In genomic region chr5:64422787-64423587, GRCm38 (mm10) we compare ENCODE assay signal across 11 mouse cellular contexts.
DNase-seq lines count a peak whose midpoint lies in the region; ATAC-seq lines count a peak whose summit lies in the region.
"Had no signal": no experiment of that assay in that cellular context is flagged by ENCODE, and none has a peak within 500 bp of the region (broad histone marks: within the 10 kb centered on the region; RNA-seq: fewer than 3 reads in every experiment).

No protein-coding gene starts in this region.

- H3K9me3 ChIP-seq in embryonic facial prominence, embryonic 11.5 days (replicated peaks; ENCODE audit: control insufficient read depth, low read length) = no peaks in the 10 kb centered on the region
- peaks cover 7% of the 10 kb centered on the region; the same call in 1 of the 2 replicates for H3K9me3 ChIP-seq in hindbrain, embryonic 10.5 days
- H3K9me3 ChIP-seq in kidney, embryonic 16.5 days (ENCODE audit: low read length) = peaks cover 8% of the 10 kb centered on the region
- H3K9me3 ChIP-seq in neural tube, embryonic 11.5 days (ENCODE audit: control insufficient read depth, low read length) = no peaks in the 10 kb centered on the region
- H3K9me3 ChIP-seq: liver, embryonic 13.5 days had no signal

- no peak overlapping the region for H3K4me2 ChIP-seq in embryonic facial prominence, embryonic 11.5 days (ENCODE audit: low read depth, low read length)
- H3K4me2 ChIP-seq in kidney, embryonic 16.5 days (replicated peaks; ENCODE audit: low read depth, low read length) = 0 out of 2 replicates have a peak overlapping the region, but pooled peaks have one; percentile 7
- H3K4me2 ChIP-seq in neural tube, embryonic 11.5 days (ENCODE audit: low read depth) = no peak overlapping the region
- H3K4me2 ChIP-seq: liver, embryonic 13.5 days; neural tube, embryonic 12.5 days had no signal

- no peak overlapping the region for H3K27ac ChIP-seq in embryonic facial prominence, embryonic 11.5 days (replicated peaks; ENCODE audit: low read depth, low read length)
- 0 out of 2 replicates have a peak overlapping the region, but pooled peaks have one; percentile 30 for H3K27ac ChIP-seq in hindbrain, embryonic 10.5 days
- peak overlapping the region; percentile 71 for H3K27ac ChIP-seq in kidney, embryonic 16.5 days (ENCODE audit: low read length)
- no peak overlapping the region for H3K27ac ChIP-seq in neural tube, embryonic 11.5 days (ENCODE audit: low read depth, low read length)
- H3K27ac ChIP-seq: liver, embryonic 13.5 days; neural tube, embryonic 12.5 days had no signal

- no peak for ATAC-seq in embryonic facial prominence, embryonic 11.5 days (replicated peaks; ENCODE audit: insufficient number of reproducible peaks, low FRiP score, low TSS enrichment, low read depth)
- ATAC-seq in kidney, embryonic 16.5 days (ENCODE audit: low FRiP score, low TSS enrichment) = peak; percentile 83
- no peak for ATAC-seq in neural tube, embryonic 11.5 days (ENCODE audit: insufficient read depth, low FRiP score, low TSS enrichment)

- H3K27me3 ChIP-seq in embryonic facial prominence, embryonic 11.5 days (ENCODE audit: control insufficient read depth, insufficient read depth, low read length) = no peaks in the 10 kb centered on the region
- H3K27me3 ChIP-seq in hindbrain, embryonic 10.5 days (ENCODE audit: insufficient read depth, poor library complexity, severe bottlenecking) = peaks cover 16% of the 10 kb centered on the region
- H3K27me3 ChIP-seq in kidney, embryonic 16.5 days (ENCODE audit: insufficient read depth, low read length) = no peaks in the 10 kb centered on the region
- no peaks in the 10 kb centered on the region for H3K27me3 ChIP-seq in neural tube, embryonic 11.5 days (ENCODE audit: control insufficient read depth, insufficient read depth, low read length)
- H3K27me3 ChIP-seq: liver, embryonic 13.5 days had no signal

- H3K4me3 ChIP-seq in embryonic facial prominence, embryonic 11.5 days (ENCODE audit: low read depth, low read length) = no peak overlapping the region
- H3K4me3 ChIP-seq in hindbrain, embryonic 10.5 days = no peak overlapping the region
- no peak overlapping the region for H3K4me3 ChIP-seq in kidney, embryonic 16.5 days (ENCODE audit: low read length)
- H3K4me3 ChIP-seq in neural tube, embryonic 11.5 days (ENCODE audit: low read depth, low read length) = no peak overlapping the region
- H3K4me3 ChIP-seq: liver, embryonic 13.5 days; neural tube, embryonic 12.5 days had no signal

- WGBS in embryonic facial prominence, embryonic 11.5 days = 25% methylated on average over 13 of the region's 13 CpGs
- WGBS in hindbrain, embryonic 10.5 days = 54% methylated on average over 13 of the region's 13 CpGs
- 9% methylated on average over 13 of the region's 13 CpGs for WGBS in kidney, embryonic 16.5 days
- WGBS in neural tube, embryonic 11.5 days = 19% methylated on average over 13 of the region's 13 CpGs

- H3K9ac ChIP-seq in embryonic facial prominence, embryonic 11.5 days (replicated peaks; ENCODE audit: low read length) = no peak overlapping the region
- H3K9ac ChIP-seq in kidney, embryonic 16.5 days (replicated peaks; ENCODE audit: low read length) = 0 out of 2 replicates have a peak overlapping the region, but pooled peaks have one; percentile 3
- H3K9ac ChIP-seq in neural tube, embryonic 11.5 days (ENCODE audit: low read length) = no peak overlapping the region
- H3K9ac ChIP-seq: liver, embryonic 13.5 days; neural tube, embryonic 12.5 days had no signal

- no peaks in the 10 kb centered on the region for H3K36me3 ChIP-seq in embryonic facial prominence, embryonic 11.5 days (replicated peaks; ENCODE audit: control insufficient read depth, insufficient read depth, low read depth, low read length)
- no peaks in the 10 kb centered on the region for H3K36me3 ChIP-seq in hindbrain, embryonic 10.5 days
- no peaks in the 10 kb centered on the region for H3K36me3 ChIP-seq in kidney, embryonic 16.5 days (ENCODE audit: insufficient read depth, low read length)
- no peaks in the 10 kb centered on the region for H3K36me3 ChIP-seq in neural tube, embryonic 11.5 days (ENCODE audit: control insufficient read depth, insufficient read depth, low read length)
- H3K36me3 ChIP-seq: liver, embryonic 13.5 days; neural tube, embryonic 12.5 days had no signal

- peak; percentile 27 for DNase-seq in embryonic facial prominence, embryonic 11.5 days (ENCODE audit: low spot score)
- DNase-seq in hindbrain, embryonic 10.5 days (ENCODE audit: low spot score) = no peak
- peak; percentile 12 for DNase-seq in neural tube, embryonic 11.5 days (ENCODE audit: low spot score)
- no peak for DNase-seq in ovary, postnatal 14 days (ENCODE audit: low spot score)
- no peak for DNase-seq in lung, postnatal 4 days
- DNase-seq in T-cell, adult 2 months (ENCODE audit: low spot score) = no peak
- no peak for DNase-seq in cerebellum, adult 9-11 months
- DNase-seq: heart, postnatal 14 days; liver, embryonic 13.5 days had no signal

- H3K4me1 ChIP-seq in embryonic facial prominence, embryonic 11.5 days (ENCODE audit: control insufficient read depth, insufficient read depth, low read length) = peaks cover 2% of the 10 kb centered on the region; the same call in 1 of the 2 replicates
- peaks cover 8% of the 10 kb centered on the region for H3K4me1 ChIP-seq in hindbrain, embryonic 10.5 days (replicated peaks)
- peaks cover 13% of the 10 kb centered on the region for H3K4me1 ChIP-seq in kidney, embryonic 16.5 days (ENCODE audit: insufficient read depth, low read length)
- 0 out of 2 replicates have a peak, but pooled peaks cover 4% of the 10 kb centered on the region for H3K4me1 ChIP-seq in neural tube, embryonic 11.5 days (ENCODE audit: control insufficient read depth, insufficient read depth, low read length)

Comparison
In these comparisons a context has a peak if more than half of its experiments do, and no peak if none do; other contexts are left out.
1. DNase-seq: peak in embryonic facial prominence, embryonic 11.5 days (single experiment) and neural tube, embryonic 11.5 days (single experiment); none in hindbrain, embryonic 10.5 days (single experiment), ovary, postnatal 14 days (single experiment), lung, postnatal 4 days (0 of 2), T-cell, adult 2 months (single experiment) and cerebellum, adult 9-11 months (single experiment).
2. H3K27ac ChIP-seq: peak in hindbrain, embryonic 10.5 days (single experiment) and kidney, embryonic 16.5 days (single experiment); none in embryonic facial prominence, embryonic 11.5 days (single experiment) and neural tube, embryonic 11.5 days (single experiment).